Mouse (Mus musculus) cortical plate, adult 2 months (tissue): ENCODE measurements around the gene Map3k13.

Experiments used
- CTCF ChIP-seq: fragments of 200-500 bp; IDR thresholded peaks from 2 replicates; pipeline ENCODE4 v1.5.1; 2011; ENCODE audit warnings: mild to moderate bottlenecking, control low read depth, low read length; ENCODE audit not compliant: insufficient read depth; ENCODE audit errors: extremely low read depth
- POLR2A ChIP-seq: fragments of 200-500 bp; IDR thresholded peaks from 2 replicates; pipeline ENCODE4 v1.6.1; 2011; ENCODE audit warnings: mild to moderate bottlenecking, low read length, control low read depth; ENCODE audit not compliant: insufficient read depth; ENCODE audit errors: extremely low read depth

DNA sequence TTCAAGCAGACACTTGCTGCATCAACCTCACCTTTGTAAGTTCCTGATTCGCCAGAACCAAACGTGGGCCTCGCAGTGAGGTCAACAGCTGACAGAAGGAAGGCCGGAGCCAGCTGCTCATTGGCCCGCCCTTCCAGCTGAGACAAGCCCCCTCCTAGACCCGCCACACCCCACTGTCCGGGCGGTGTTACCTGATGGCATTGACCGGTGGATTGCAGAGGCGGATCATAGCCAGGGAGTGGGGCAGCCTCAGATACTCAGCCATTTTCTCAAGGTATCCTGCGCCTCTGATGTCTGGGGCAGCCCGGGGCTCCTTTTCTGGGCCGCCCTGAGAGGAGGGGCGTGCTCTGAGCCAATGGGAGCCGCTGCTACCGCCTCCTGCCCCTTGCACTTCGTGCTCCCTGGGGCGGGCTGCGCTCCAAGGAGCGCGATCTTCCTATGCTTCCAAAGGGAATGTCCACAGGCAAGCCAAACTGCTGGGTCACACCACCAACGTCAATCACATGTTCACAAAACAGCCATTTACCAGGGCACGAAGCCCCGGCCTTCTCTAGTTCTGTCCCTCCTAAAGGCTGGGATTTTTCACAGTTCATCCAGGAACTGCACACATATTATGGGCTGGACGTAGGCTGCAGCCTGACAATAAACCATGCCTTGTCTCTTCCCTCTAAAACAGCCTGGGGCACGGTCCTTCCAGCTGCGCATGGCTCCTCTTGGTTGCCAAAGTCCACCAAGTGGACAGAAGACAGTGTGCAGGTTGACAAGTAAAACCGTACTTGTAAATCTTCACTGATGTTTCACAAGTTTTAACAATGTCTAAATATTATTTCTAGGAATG lies 6.4 kb upstream of the Map3k13 start, which contains the start of gene Ehhadh:
- TF ChIP-seq CTCF: no peak
- TF ChIP-seq POLR2A: 0 out of 2 replicates have a peak, but pooled peaks have one; percentile 22
